Mouse (Mus musculus): Measurements from ENCODE around the gene Slk. TPM values are rescaled to one million over a fixed set of nuclear protein-coding genes. Genes with fewer than 3 reads are reported as not detected.

The Slk gene
- polyA plus RNA-seq, 1 experiment from 2014 or later, result 8.5 TPM

DNA sequence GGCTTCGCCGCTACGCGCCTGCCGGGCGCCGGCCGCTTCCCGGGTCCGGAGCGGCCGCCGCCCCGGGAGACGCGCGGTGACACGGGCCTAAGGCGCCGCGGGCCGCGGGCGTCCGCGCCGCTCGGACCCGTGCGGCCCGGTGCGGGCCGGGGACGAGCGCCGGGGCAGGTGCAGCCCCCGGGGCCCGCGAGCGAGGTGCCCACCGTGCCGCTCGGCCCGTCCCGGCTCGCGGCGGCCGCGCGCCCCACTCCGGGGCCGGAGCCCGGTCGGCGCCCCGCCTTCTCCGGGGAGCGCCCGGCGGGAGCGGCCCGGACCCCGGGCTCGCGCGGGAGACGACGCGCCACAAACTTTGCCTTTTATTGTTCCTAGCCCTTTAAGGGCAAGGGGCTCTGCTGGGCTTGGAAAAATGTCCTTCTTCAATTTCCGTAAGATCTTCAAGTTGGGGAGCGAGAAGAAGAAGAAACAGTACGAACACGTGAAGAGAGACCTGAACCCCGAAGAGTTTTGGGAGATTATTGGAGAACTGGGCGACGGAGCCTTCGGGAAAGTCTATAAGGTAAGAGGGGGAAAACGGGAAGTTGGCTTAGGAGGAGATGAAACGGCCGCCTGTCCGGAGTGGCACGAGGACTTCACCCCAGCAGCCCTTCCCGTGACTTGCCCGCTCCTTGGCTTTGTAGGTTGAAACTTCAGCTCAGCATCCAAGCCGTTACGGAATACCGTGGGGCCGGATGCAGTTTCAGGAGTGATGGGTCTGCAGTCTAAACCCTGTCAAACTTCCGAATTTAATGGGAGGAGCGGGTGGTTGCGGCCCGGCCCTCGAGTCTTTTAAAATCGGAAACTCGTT lies 532 bp downstream of the Slk start:
- Histone ChIP-seq H3K9ac (ENCODE audit: low read length) (peak overlapping the region; percentile 88), H3K4me2 (ENCODE audit: low read length) (peak overlapping the region; percentile 58), H3K4me3 (ENCODE audit: low read depth, low read length) (peak overlapping the region; percentile 70), H3K36me3 (ENCODE audit: control insufficient read depth, insufficient read depth, low read length) (no peaks in the 10 kb centered on the region), H3K4me1 (ENCODE audit: control insufficient read depth, insufficient read depth, low read length) (peaks cover 13% of the 10 kb centered on the region), H3K9me3 (replicated peaks; ENCODE audit: control insufficient read depth, low read length) (no peaks in the 10 kb centered on the region), H3K27me3 (replicated peaks; ENCODE audit: control insufficient read depth, insufficient read depth, low read length) (no peaks in the 10 kb centered on the region), H3K27ac (ENCODE audit: low read depth, low read length) (peak overlapping the region; percentile 94)
- DNase-seq (ENCODE audit: low spot score), result peak; percentile 26
- under 1% methylated on average over 87 of the region's 96 CpGs for WGBS
- ATAC-seq, result peak; percentile 79

DNA sequence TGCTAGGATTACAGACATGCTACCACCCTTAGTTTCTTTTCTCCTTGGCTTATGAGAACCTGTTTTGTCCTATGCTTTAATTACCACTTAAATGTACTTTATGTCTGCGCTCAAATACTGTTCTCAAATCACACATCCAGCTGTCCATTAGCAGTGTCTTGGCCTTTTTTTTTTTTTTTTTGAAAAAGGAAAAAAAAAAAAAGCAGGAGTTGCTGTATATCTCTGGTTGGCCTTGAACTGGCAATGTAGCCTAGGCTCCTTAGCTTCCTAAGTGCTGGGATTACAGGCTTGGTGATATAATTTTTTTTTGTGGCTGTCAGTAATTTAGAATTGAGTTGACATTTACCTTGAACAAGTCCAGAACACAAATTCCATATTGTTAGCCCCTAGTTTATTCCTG lies 6.3 kb downstream of the Slk start:
- Histone ChIP-seq H3K9me3 (replicated peaks; ENCODE audit: control insufficient read depth, low read length) (no peaks in the 10 kb centered on the region), H3K4me2 (ENCODE audit: low read length) (no peak overlapping the region), H3K9ac (ENCODE audit: low read length) (no peak overlapping the region), H3K4me1 (ENCODE audit: control insufficient read depth, insufficient read depth, low read length) (peaks cover 13% of the 10 kb centered on the region), H3K27me3 (replicated peaks; ENCODE audit: control insufficient read depth, insufficient read depth, low read length) (no peaks in the 10 kb centered on the region), H3K36me3 (ENCODE audit: control insufficient read depth, insufficient read depth, low read length) (no peaks in the 10 kb centered on the region), H3K27ac (ENCODE audit: low read depth, low read length) (0 out of 2 replicates have a peak overlapping the region, but pooled peaks have one; percentile 7), H3K4me3 (ENCODE audit: low read depth, low read length) (no peak overlapping the region)
- 55% methylated on average over 1 of the region's 1 CpGs for WGBS
- DNase-seq (ENCODE audit: low spot score) (no peak), ATAC-seq (no peak)

DNA sequence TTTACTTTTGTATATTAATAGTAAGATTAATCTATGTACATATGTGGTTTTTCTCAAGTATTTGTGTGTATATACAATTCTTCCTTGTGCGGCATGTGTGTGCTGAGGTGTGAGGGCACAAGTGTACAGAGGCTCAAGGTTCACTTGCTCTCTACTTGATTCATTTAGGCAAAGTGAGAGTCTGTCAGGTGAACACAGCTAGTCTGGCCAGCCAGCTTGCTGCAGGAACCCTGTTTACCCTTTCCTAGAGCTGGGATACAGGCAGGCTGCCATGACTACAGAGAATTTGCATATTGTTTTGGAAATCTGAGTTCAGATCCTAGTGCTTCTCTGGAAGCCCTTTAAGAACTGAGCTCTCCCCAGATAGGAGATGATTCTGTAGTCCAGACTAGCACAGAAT lies 7.5 kb downstream of the Slk start:
- H3K36me3 ChIP-seq (ENCODE audit: control insufficient read depth, insufficient read depth, low read length), result no peaks in the 10 kb centered on the region
- no peak overlapping the region for H3K4me3 ChIP-seq (ENCODE audit: low read depth, low read length)
- no peak overlapping the region for H3K27ac ChIP-seq (ENCODE audit: low read depth, low read length)
- no peaks in the 10 kb centered on the region for H3K9me3 ChIP-seq (replicated peaks; ENCODE audit: control insufficient read depth, low read length)
- H3K27me3 ChIP-seq (replicated peaks; ENCODE audit: control insufficient read depth, insufficient read depth, low read length), result no peaks in the 10 kb centered on the region
- H3K9ac ChIP-seq (ENCODE audit: low read length), result no peak overlapping the region
- DNase-seq (ENCODE audit: low spot score) (no peak), ATAC-seq (no peak)
- no peak overlapping the region for H3K4me2 ChIP-seq (ENCODE audit: low read length)
- 95% methylated on average over 1 of the region's 1 CpGs for WGBS
- peaks cover 1% of the 10 kb centered on the region; the same call in 1 of the 2 replicates for H3K4me1 ChIP-seq (ENCODE audit: control insufficient read depth, insufficient read depth, low read length)

DNA sequence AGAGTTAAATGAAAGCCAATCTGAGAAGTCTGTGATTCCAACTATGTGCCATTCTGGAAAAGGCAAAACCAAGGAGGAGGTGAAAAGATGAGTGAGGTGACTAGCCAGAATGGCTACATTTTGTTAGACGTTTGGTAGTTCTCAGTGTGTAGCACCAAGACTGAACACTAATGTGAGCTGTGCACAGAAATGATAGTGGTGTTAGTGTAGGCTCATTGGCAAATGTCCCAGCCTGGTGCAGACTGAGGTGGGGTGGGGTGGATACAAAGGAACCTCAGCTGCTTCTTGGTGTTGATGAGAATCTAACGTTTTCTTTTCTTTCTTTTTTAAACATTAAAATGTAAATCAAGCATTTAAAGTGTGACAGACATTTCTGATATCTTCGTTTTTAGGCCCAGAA lies 29.0 kb downstream of the Slk start:
- WGBS, result 56% methylated on average over 3 of the region's 3 CpGs
- peak; percentile 19 for DNase-seq (ENCODE audit: low spot score)
- no peak overlapping the region for H3K27ac ChIP-seq (ENCODE audit: low read depth, low read length)
- H3K4me1 ChIP-seq (ENCODE audit: control insufficient read depth, insufficient read depth, low read length), result no peaks in the 10 kb centered on the region
- no peak for ATAC-seq
- H3K36me3 ChIP-seq (ENCODE audit: control insufficient read depth, insufficient read depth, low read length), result 0 out of 2 replicates have a peak, but pooled peaks cover 4% of the 10 kb centered on the region
- H3K27me3 ChIP-seq (replicated peaks; ENCODE audit: control insufficient read depth, insufficient read depth, low read length), result no peaks in the 10 kb centered on the region
- no peak overlapping the region for H3K4me2 ChIP-seq (ENCODE audit: low read length)
- no peak overlapping the region for H3K4me3 ChIP-seq (ENCODE audit: low read depth, low read length)
- H3K9me3 ChIP-seq (replicated peaks; ENCODE audit: control insufficient read depth, low read length), result no peaks in the 10 kb centered on the region
- H3K9ac ChIP-seq (ENCODE audit: low read length), result no peak overlapping the region

DNA sequence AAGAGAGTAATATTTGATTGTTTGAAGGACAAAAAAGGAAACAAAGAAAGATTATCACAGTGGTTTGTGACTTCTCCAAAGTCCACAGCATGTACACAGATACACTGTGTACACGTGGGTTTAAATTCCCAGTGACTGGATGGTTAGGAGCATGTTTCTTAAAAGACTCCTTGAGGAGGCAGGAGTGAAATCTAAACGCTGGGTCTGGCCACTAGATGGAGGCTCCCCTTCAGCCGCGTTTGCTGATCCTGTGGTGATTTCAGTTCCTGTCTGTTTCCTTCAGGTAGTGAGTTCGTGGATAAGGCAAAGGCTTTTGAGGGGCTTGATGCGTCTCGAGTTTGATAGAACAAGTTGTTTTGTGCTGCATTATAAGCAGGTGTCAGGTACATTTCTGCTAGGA lies 34.0 kb downstream of the Slk start:
- 51% methylated on average over 7 of the region's 7 CpGs for WGBS
- Histone ChIP-seq H3K27ac (ENCODE audit: low read depth, low read length) (no peak overlapping the region), H3K9ac (ENCODE audit: low read length) (no peak overlapping the region), H3K27me3 (replicated peaks; ENCODE audit: control insufficient read depth, insufficient read depth, low read length) (no peaks in the 10 kb centered on the region), H3K4me3 (ENCODE audit: low read depth, low read length) (no peak overlapping the region), H3K36me3 (ENCODE audit: control insufficient read depth, insufficient read depth, low read length) (peaks cover 24% of the 10 kb centered on the region; the same call in 1 of the 2 replicates), H3K9me3 (replicated peaks; ENCODE audit: control insufficient read depth, low read length) (no peaks in the 10 kb centered on the region), H3K4me1 (ENCODE audit: control insufficient read depth, insufficient read depth, low read length) (no peaks in the 10 kb centered on the region), H3K4me2 (ENCODE audit: low read length) (no peak overlapping the region)
- ATAC-seq, result no peak
- DNase-seq (ENCODE audit: low spot score), result no peak

DNA sequence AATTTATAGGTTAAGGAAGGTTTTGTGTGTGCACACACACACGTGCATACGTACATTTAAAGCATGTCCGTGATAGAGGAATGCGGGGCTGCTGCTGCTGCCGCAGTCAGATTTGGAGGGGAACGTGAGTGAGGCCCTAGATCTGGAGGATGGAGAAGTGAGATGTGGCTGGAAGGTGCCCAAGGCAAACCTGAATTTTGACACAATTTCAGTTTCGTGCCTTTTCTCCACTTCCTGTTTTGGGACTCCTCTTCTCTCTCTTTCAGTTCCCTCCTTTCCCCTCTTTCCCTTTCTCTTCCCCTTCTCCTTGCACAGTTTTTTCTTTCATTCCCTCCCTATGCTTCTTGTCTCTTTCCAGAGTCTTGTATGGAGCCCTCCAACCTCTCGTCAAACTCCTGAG lies 42.0 kb downstream of the Slk start:
- Histone ChIP-seq H3K27ac (ENCODE audit: low read depth, low read length) (no peak overlapping the region), H3K27me3 (replicated peaks; ENCODE audit: control insufficient read depth, insufficient read depth, low read length) (no peaks in the 10 kb centered on the region), H3K36me3 (ENCODE audit: control insufficient read depth, insufficient read depth, low read length) (peaks cover 58% of the 10 kb centered on the region), H3K4me2 (ENCODE audit: low read length) (no peak overlapping the region), H3K9me3 (replicated peaks; ENCODE audit: control insufficient read depth, low read length) (no peaks in the 10 kb centered on the region), H3K9ac (ENCODE audit: low read length) (no peak overlapping the region), H3K4me1 (ENCODE audit: control insufficient read depth, insufficient read depth, low read length) (peaks cover 3% of the 10 kb centered on the region; the same call in 1 of the 2 replicates), H3K4me3 (ENCODE audit: low read depth, low read length) (no peak overlapping the region)
- ATAC-seq (no peak), DNase-seq (ENCODE audit: low spot score) (no peak)
- WGBS, result 84% methylated on average over 8 of the region's 8 CpGs

DNA sequence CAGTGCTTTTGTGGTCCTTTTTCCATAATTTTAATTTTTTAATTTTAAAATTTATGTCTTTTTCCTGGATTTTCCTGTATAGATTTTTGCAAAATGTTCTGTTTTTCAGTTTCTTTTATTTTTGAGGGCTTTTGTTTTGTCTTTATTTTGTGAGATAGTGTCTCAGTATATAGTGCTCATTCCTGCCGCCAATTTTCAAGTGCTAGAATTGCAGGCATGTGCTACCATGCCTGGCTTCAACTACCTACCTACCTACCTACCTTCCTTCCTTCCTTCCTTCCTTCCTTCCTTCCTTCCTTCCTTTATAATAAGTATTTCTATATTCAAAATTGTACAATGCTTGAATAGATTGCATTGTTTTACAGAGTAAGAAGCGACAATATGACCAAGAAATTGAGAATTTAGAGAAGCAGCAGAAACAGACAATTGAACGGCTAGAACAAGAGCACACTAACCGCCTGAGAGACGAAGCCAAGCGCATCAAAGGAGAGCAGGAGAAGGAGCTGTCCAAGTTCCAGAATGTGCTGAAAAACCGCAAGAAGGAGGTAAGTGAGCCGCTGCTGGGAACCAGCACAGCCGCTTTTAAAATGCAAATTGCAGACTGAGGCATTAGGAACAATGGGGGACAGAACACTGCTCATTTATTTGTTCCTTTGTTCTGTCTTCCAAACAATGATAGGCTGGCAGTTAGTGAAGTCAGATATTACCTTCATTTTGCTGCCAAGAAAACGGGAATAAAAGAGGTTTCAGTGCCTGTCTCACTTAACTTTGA lies 45.6 kb downstream of the Slk start:
- ATAC-seq (peak; percentile 74), DNase-seq (ENCODE audit: low spot score) (peak; percentile 67)
- WGBS, result 16% methylated on average over 10 of the region's 10 CpGs
- Histone ChIP-seq H3K4me2 (ENCODE audit: low read length) (no peak overlapping the region), H3K4me1 (ENCODE audit: control insufficient read depth, insufficient read depth, low read length) (peaks cover 3% of the 10 kb centered on the region; the same call in 1 of the 2 replicates), H3K27me3 (replicated peaks; ENCODE audit: control insufficient read depth, insufficient read depth, low read length) (no peaks in the 10 kb centered on the region), H3K9me3 (replicated peaks; ENCODE audit: control insufficient read depth, low read length) (no peaks in the 10 kb centered on the region), H3K36me3 (ENCODE audit: control insufficient read depth, insufficient read depth, low read length) (peaks cover 40% of the 10 kb centered on the region), H3K4me3 (ENCODE audit: low read depth, low read length) (no peak overlapping the region), H3K9ac (ENCODE audit: low read length) (peak overlapping the region; percentile 1; the same call in 1 of the 2 replicates), H3K27ac (ENCODE audit: low read depth, low read length) (peak overlapping the region; percentile 10; the same call in 1 of the 2 replicates)

DNA sequence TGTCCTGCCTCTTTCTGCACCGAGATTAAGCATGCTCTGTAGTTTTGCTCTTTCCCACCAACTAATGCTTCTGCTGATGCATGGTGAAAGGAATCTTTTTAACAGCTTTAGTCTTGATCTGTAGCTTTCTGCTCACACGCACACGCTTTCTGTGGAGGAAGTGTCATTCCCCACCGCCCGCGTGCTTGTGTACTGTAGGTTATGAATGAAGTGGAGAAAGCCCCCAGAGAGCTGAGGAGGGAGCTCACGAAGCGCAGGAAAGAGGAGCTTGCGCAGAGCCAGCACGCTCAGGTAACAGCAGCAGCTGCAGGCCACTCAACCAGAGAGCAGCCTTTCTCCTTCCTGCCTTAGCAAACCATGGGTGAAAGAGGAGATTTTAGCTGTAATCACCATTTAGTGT lies 48.0 kb downstream of the Slk start:
- DNase-seq (ENCODE audit: low spot score), result no peak
- Histone ChIP-seq H3K27me3 (replicated peaks; ENCODE audit: control insufficient read depth, insufficient read depth, low read length) (no peaks in the 10 kb centered on the region), H3K27ac (ENCODE audit: low read depth, low read length) (no peak overlapping the region), H3K36me3 (ENCODE audit: control insufficient read depth, insufficient read depth, low read length) (peaks cover 24% of the 10 kb centered on the region), H3K4me2 (ENCODE audit: low read length) (no peak overlapping the region), H3K9me3 (replicated peaks; ENCODE audit: control insufficient read depth, low read length) (no peaks in the 10 kb centered on the region), H3K4me3 (ENCODE audit: low read depth, low read length) (no peak overlapping the region), H3K4me1 (ENCODE audit: control insufficient read depth, insufficient read depth, low read length) (peaks cover 3% of the 10 kb centered on the region; the same call in 1 of the 2 replicates), H3K9ac (ENCODE audit: low read length) (no peak overlapping the region)
- 88% methylated on average over 10 of the region's 10 CpGs for WGBS
- ATAC-seq, result no peak
